Mouse (Mus musculus): ENCODE measurements around the gene T2. TPM values are rescaled to one million over a fixed set of nuclear protein-coding genes. Genes with fewer than 3 reads are reported as not detected.

T2 gene
- polyA plus RNA-seq, 2 experiments = 0.32 to 2.3 TPM

DNA sequence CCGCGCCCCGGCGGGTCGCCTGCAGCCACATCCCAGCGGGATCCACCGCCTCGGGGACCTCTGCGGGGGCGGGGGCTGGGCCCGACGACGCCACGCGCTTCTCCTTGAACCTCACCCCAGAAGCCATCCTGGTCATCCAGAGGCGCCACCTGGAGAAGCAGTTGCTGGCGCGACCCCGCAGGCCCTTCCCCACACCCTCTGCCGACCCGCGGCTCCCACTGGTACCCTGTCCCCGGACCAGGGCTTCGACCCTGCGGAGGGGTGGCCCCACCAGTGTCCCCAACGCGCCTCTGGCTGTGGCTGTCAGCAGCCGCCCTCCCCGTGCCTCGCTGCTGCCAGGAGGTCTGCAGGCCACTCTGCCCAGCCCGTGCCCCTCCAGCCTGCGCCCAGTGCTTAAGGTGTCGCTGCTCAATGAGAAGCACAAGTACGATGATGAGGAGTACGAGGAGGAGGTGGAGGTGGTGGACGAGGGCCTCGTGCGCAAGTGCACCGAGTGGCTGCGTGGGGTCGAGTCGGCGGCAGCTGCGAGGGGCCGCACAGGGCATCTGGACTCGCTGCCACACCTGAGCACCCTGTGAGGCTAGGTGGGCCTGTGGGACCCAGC is 14.3 kb upstream of the T2 start:
- 5% methylated on average over 39 of the region's 46 CpGs for WGBS
- DNase-seq (ENCODE audit: low spot score) = no peak
- ATAC-seq (ENCODE audit: low FRiP score, low read depth) = peak; percentile 34; the same call in 1 of the 2 replicates

GRCm38 (mm10) chr17:8342706-8343105 is 13.1 kb upstream of the T2 start:
- 47% methylated on average over 5 of the region's 5 CpGs for WGBS
- no peak overlapping the region for H3K4me3 ChIP-seq (replicated peaks; ENCODE audit: low read length)
- no peaks in the 10 kb centered on the region for H3K36me3 ChIP-seq (ENCODE audit: control insufficient read depth, insufficient read depth, low read length)
- H3K9ac ChIP-seq (ENCODE audit: low read depth, low read length, severe bottlenecking) = no peak overlapping the region
- H3K27me3 ChIP-seq (ENCODE audit: control insufficient read depth, insufficient read depth, low read length) = peaks cover 39% of the 10 kb centered on the region
- H3K4me1 ChIP-seq (ENCODE audit: control insufficient read depth, insufficient read depth, low read length) = no peaks in the 10 kb centered on the region; the same call in 1 of the 2 replicates
- H3K9me3 ChIP-seq (ENCODE audit: control insufficient read depth, low read length) = no peaks in the 10 kb centered on the region
- no peak overlapping the region for H3K4me2 ChIP-seq (replicated peaks; ENCODE audit: low read depth, low read length, severe bottlenecking)
- no peak for TF ChIP-seq POLR2A (IDR thresholded peaks at IDR 0.05; ENCODE audit: borderline replicate concordance, extremely low read depth, insufficient read depth, insufficient read length)
- no peak overlapping the region for H3K27ac ChIP-seq (replicated peaks; ENCODE audit: low read depth, low read length)
- no peak for ATAC-seq (ENCODE audit: low FRiP score, low read depth)
- DNase-seq (ENCODE audit: low spot score) = no peak

More for the DNA sequence above, 14.3 kb upstream of the T2 start:
- no peaks in the 10 kb centered on the region for H3K36me3 ChIP-seq (ENCODE audit: control insufficient read depth, insufficient read depth, low read length)
- H3K9ac ChIP-seq (ENCODE audit: low read depth, low read length, severe bottlenecking) = peak overlapping the region; percentile 59
- H3K4me2 ChIP-seq (replicated peaks; ENCODE audit: low read depth, low read length, severe bottlenecking) = peak overlapping the region; percentile 99
- H3K27ac ChIP-seq (replicated peaks; ENCODE audit: low read depth, low read length) = no peak overlapping the region
- H3K4me1 ChIP-seq (ENCODE audit: control insufficient read depth, insufficient read depth, low read length) = no peaks in the 10 kb centered on the region; the same call in 1 of the 2 replicates
- peak overlapping the region; percentile 51 for H3K4me3 ChIP-seq (replicated peaks; ENCODE audit: low read length)
- no peak for TF ChIP-seq POLR2A (IDR thresholded peaks at IDR 0.05; ENCODE audit: borderline replicate concordance, extremely low read depth, insufficient read depth, insufficient read length)
- H3K9me3 ChIP-seq (ENCODE audit: control insufficient read depth, low read length) = no peaks in the 10 kb centered on the region
- H3K27me3 ChIP-seq (ENCODE audit: control insufficient read depth, insufficient read depth, low read length) = peaks cover 39% of the 10 kb centered on the region

GRCm38 (mm10) chr17:8343416-8343815 is 12.4 kb upstream of the T2 start:
- ATAC-seq (ENCODE audit: low FRiP score, low read depth) = no peak
- H3K27me3 ChIP-seq (ENCODE audit: control insufficient read depth, insufficient read depth, low read length) = peaks cover 39% of the 10 kb centered on the region

GRCm38 (mm10) chr17:8347765-8348285 is 8.0 kb upstream of the T2 start:
- Histone ChIP-seq H3K9me3 (ENCODE audit: control insufficient read depth, low read length) (no peaks in the 10 kb centered on the region), H3K4me1 (ENCODE audit: control insufficient read depth, insufficient read depth, low read length) (no peaks in the 10 kb centered on the region), H3K4me3 (replicated peaks; ENCODE audit: low read length) (no peak overlapping the region), H3K27me3 (ENCODE audit: control insufficient read depth, insufficient read depth, low read length) (peaks cover under 1% of the 10 kb centered on the region; the same call in 1 of the 2 replicates), H3K27ac (replicated peaks; ENCODE audit: low read depth, low read length) (no peak overlapping the region), H3K4me2 (replicated peaks; ENCODE audit: low read depth, low read length, severe bottlenecking) (no peak overlapping the region), H3K36me3 (ENCODE audit: control insufficient read depth, insufficient read depth, low read length) (no peaks in the 10 kb centered on the region), H3K9ac (ENCODE audit: low read depth, low read length, severe bottlenecking) (no peak overlapping the region)
- ATAC-seq (ENCODE audit: low FRiP score, low read depth) (no peak), DNase-seq (ENCODE audit: low spot score) (no peak)
- WGBS = 82% methylated on average over 5 of the region's 5 CpGs
- TF ChIP-seq POLR2A (IDR thresholded peaks at IDR 0.05; ENCODE audit: borderline replicate concordance, extremely low read depth, insufficient read depth, insufficient read length) = no peak

More at GRCm38 (mm10) chr17:8343416-8343815, 12.4 kb upstream of the T2 start:
- no peak for TF ChIP-seq POLR2A (IDR thresholded peaks at IDR 0.05; ENCODE audit: borderline replicate concordance, extremely low read depth, insufficient read depth, insufficient read length)
- Histone ChIP-seq H3K36me3 (ENCODE audit: control insufficient read depth, insufficient read depth, low read length) (no peaks in the 10 kb centered on the region), H3K4me3 (replicated peaks; ENCODE audit: low read length) (no peak overlapping the region), H3K9me3 (ENCODE audit: control insufficient read depth, low read length) (no peaks in the 10 kb centered on the region), H3K27ac (replicated peaks; ENCODE audit: low read depth, low read length) (no peak overlapping the region), H3K9ac (ENCODE audit: low read depth, low read length, severe bottlenecking) (no peak overlapping the region), H3K4me2 (replicated peaks; ENCODE audit: low read depth, low read length, severe bottlenecking) (no peak overlapping the region), H3K4me1 (ENCODE audit: control insufficient read depth, insufficient read depth, low read length) (no peaks in the 10 kb centered on the region; the same call in 1 of the 2 replicates)
- WGBS = 68% methylated on average over 6 of the region's 6 CpGs
- DNase-seq (ENCODE audit: low spot score) = no peak

- DNase-seq (ENCODE audit: low spot score) (no peak), ATAC-seq (ENCODE audit: low FRiP score, low read depth) (no peak)
- H3K4me3 ChIP-seq (replicated peaks; ENCODE audit: low read length) = no peak overlapping the region
- H3K27ac ChIP-seq (replicated peaks; ENCODE audit: low read depth, low read length) = no peak overlapping the region
- no peaks in the 10 kb centered on the region for H3K9me3 ChIP-seq (ENCODE audit: control insufficient read depth, low read length)
- no peaks in the 10 kb centered on the region for H3K4me1 ChIP-seq (ENCODE audit: control insufficient read depth, insufficient read depth, low read length)
- H3K36me3 ChIP-seq (ENCODE audit: control insufficient read depth, insufficient read depth, low read length) = no peaks in the 10 kb centered on the region
- H3K9ac ChIP-seq (ENCODE audit: low read depth, low read length, severe bottlenecking) = no peak overlapping the region
- TF ChIP-seq POLR2A (IDR thresholded peaks at IDR 0.05; ENCODE audit: borderline replicate concordance, extremely low read depth, insufficient read depth, insufficient read length) = no peak
- H3K4me2 ChIP-seq (replicated peaks; ENCODE audit: low read depth, low read length, severe bottlenecking) = no peak overlapping the region
- WGBS = 78% methylated on average over 4 of the region's 4 CpGs
- H3K27me3 ChIP-seq (ENCODE audit: control insufficient read depth, insufficient read depth, low read length) = no peaks in the 10 kb centered on the region
Observed at GRCm38 (mm10) chr17:8348941-8349340, 6.9 kb upstream of the T2 start.
